Mouse (Mus musculus) erythroid progenitor cell, adult 5-6 weeks (primary cell): ENCODE results near the gene Rsbn1l. TPM values are rescaled to one million over a fixed set of nuclear protein-coding genes. Genes with fewer than 3 reads are reported as not detected.

Source experiments
- ATAC-seq: replicated peaks from 2 replicates; pipeline ENCODE4 v1.8.0; 2016; ENCODE audit warnings: moderate number of reproducible peaks, mild to moderate bottlenecking, moderate TSS enrichment, inconsistent platforms; ENCODE audit not compliant: poor library complexity, low FRiP score, severe bottlenecking
- total RNA-seq, 2 experiments: library from RNA; stranded (forward) in 1 of 2; stranded (reverse) in 1 of 2; fragments of 150-400 nt in 1 of 2; fragments of 186-747, 209-891 nt in 1 of 2; gene quantifications; 2 replicates each; pipeline versions ENCODE4 v1.2.3 to v1.2.4; 2015 to 2017; ENCODE audit warnings: low replicate concordance in 2 of 2

Gene Rsbn1l
- total RNA-seq (2015; ENCODE audit: low replicate concordance): 47.2 and 60.4 TPM in 2 replicates
- 51.8 and 72.5 TPM in 2 replicates for total RNA-seq (2017; ENCODE audit: low replicate concordance)

DNA sequence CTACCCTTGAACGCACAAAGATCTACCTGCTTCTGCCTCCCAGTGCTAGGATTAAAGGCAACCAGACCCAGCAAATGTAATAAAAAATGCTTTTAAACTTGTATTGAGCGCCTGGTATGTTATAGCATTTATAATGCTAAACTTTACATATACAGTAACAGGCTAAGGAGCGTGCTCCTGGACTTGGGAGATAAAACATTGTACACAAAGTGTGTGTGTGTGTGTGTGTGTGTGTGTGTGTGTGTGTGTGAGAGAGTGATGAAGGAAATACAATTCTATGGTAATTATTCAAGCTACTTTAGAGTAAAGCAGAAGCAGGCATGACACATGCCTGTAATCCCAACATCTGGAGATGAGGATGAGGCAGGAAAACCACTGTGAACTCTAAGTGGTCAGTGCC lies at the start of gene Rsbn1l:
TSS of gene Rsbn1l (minus strand) at position 101 of the 400 bp plus-strand sequence.
- ATAC-seq: no peak

DNA sequence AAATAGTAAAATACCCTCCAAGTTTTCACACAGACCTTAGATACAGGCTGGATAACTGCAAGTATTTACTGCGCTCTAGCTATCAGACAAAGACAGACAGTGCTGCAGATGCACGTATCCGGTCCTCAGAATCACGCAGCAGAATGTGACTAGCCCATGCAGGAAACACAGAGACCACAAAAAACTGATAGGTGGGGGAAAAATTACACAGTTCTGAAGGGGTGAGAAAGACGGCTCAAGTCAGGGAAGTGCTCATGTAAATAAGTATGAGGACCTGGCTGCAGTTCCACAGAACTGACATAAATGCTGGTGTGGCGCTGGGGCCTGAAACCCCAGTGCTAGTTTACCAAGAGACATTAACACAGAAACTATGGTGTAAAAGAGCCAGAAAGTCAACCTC lies 46.5 kb upstream of the Rsbn1l start:
- 0 out of 2 replicates have a peak, but pooled peaks have one; percentile 55 for ATAC-seq

DNA sequence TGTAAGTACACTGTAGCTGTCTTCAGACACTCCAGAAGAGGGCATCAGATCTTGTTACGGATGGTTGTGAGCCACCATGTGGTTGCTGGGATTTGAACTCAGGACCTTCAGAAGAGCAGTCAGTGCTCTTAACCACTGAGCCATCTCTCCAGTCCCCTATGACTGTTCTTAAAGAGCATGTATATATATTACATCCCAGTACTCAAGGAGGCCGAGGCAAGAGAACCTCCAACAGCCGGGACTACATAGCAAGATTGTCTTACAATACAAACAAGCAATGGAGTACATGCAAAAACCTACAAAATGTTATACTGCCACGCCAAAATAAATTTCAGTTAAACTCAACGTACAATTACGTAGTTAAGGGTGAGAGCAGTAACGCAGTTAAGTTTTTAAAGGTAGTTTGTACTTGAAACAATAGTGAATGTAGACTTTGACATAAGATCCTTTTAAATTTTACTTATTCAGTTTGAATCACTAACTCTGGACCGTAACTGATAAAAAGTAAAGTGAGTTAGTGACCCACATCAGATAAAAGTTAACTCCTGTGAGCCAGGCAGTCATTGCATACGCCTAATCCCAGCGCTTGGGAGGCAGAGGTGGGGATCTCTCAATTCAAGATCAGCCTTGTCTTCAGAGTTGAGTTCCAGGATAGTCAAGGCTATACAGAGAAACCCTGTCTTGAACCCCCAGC lies 45.6 kb upstream of the Rsbn1l start:
- no peak for ATAC-seq

DNA sequence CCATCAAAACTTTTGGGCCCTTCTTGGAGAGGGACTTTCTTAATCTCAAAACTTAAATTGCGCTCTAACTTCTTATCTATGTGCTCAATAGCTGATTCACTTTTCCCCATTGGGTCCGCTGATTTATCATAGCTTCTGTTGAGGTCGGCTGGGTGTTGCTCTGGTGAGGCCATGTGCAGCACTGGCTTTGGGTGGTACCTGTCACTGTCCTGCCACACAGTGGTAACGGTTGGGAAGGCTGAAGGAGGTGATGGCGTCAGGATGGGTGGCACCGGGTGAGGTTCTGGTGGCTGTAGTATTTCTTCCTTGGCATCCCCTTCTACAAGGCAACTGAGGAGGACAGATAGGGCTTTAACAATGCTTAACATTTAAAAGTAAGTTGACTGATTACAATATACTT lies 42.2 kb upstream of the Rsbn1l start:
- peak; percentile 58 for ATAC-seq

DNA sequence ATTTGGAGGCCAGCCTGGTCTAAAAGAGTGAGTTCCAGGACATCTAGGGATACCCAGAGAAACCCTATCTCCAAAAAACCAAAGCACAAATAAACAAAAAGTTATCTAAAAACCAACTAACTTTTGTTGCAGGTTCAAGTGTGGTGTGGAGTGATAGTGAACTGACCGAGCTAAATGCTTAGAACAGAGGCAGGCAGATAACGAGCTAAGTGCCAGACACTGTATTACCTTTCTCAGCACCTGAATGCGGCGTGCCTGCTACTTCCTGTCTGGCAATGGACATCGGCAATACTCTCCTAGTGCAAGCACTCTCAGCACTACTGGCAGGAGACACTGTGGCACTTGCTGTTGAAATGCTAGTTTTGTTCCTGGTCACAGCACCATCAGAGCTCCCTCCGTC lies 41.4 kb upstream of the Rsbn1l start:
- ATAC-seq: 0 out of 2 replicates have a peak, but pooled peaks have one; percentile 20

DNA sequence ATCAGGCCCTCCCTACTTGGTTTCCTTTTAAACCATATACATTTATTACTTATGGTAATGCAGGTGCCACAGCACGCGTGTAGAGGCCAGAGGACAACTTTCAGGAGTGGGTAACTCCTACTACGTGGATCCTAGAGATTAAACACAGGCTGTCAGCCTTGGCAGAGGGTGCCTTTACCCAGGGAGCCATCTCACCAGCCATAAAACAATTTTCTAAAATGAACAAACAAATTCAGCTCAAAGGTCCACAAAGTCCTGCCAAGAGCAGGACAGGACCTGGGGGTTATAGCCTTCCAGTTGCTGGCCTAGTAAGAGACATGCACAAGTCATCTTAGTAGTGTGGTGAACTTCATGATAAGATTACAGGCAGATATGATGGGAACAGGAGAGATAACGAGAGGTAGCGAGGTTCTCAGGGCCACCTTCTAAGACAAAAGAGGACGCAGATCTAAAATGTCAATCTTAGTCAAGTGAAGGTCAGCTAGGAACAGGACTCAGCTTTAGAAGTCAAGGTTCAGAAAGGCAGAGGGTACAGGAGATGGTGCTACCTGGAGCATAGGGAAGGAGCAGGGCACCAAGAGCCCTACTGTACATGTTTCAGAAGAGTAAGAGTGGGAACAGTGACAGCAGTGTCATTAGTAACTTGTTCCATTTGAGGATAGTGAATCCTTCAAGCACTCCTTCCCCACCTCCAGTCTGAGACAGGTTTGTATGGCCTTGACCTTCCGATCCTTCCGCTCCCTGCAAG lies 34.0 kb upstream of the Rsbn1l start:
- ATAC-seq: no peak

DNA sequence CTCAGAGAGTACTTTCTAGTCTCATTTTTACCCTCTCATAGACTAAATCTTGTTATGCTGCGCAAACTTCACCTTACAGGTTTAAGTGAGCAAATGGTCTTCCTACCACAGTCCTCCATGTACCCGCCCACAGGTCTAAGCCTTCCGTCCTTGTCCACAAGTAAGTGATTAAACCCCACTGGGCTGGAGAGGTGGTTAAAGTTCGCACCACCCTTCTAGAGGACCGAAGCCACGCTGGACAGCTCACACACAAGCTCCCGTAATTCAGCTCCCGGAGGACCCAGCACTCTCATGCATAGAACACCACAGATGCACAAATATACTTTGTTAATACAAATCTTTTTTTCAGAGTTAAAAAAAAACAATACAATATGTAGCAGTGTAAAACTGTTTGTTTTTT lies 30.1 kb upstream of the Rsbn1l start:
- ATAC-seq: no peak

DNA sequence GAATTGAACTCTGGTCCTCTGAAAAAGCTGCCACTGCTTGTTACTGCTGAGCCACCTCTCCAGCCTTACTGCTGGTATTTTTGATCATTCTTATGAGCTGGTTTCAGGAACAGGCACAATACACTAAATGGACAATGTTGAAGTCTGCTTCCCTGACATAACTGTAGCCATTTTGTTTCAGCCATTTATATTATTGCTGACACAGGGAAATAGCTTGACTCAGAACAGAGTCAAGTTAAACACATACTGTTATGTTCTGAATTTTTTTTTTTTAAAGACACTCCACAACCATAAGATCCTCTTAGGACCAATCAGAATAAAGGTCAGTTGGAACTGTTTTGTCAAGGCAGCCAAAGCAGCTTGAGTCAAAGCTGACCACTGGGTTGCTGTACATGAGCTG lies 27.3 kb upstream of the Rsbn1l start:
- no peak for ATAC-seq

DNA sequence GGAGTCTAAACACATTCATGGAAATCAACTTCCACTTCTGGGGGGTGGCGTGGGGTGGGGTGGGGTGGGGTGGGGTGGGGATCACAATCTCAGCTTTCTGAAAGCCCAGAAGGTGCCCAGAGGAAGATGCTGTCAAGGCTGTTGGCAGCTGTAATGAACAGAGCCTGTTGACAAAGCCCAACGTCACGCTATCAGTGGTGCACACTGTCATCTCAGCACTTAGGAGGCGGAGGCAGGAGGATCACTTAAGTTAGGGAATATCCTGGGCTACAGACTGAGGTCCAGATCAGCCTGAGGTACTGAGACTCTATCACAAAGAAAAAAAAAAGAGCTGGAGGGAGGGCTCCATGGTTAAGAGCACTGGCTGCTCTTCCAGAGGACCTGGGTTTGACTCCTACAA lies 18.5 kb upstream of the Rsbn1l start:
- no peak for ATAC-seq

DNA sequence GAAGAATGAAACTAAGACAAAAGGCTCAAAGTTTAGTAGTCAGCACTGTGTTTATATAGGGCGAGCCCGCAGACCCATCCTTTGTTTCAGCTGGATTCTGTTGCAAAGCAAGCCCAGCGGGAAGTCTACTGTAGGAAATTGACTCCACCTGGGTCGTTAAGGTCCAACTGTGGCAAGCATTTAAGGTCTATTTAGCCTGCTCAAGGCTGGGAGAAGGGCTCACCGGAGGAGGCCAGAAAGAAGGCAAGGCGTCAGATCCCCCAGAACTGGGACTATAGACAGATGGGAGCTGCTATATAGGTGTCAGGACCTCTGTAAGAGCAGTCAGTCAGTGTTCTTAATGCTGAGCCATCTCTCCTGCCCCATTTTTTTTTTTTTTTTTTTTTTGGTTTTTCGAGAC lies 17.8 kb upstream of the Rsbn1l start:
- ATAC-seq: no peak

DNA sequence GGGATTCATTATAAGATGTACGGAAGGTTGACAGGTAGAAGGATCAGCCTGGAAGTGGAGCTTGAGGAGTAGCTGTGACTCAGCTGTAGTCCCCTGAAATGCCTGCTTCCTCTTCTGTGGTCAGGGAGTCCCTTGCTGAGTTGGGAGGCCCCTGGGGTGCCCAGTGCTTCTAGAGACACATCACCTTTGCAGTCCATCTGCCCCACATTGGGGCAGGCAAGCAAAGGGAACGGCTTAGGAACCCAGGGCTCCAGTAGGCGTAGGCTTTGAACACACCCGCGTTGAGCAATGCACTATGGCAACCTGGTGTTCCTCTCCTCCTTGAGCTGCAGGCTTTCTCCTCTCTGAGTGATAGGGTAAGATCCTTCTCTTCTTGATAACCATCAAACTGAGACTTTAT lies 16.9 kb upstream of the Rsbn1l start:
- ATAC-seq: no peak

DNA sequence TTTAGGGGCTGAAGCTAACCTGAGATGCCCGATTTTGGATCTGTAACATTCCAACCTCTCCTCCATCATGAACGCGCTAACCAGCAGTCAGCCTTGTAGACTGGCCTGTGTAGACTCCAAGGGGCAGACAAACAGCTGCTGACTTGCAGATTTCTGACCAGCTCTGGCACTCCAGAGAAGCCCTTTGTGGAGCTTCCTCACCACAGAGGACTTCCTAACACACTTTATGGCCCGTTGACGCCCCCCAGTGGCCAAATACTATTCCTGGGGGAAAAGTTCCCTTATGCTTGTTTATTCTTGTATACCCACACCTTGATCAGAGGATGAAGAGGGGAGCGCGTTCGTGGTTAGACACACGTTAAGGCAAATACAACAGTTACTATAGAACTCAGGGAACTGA lies 12.8 kb upstream of the Rsbn1l start:
- ATAC-seq: no peak

DNA sequence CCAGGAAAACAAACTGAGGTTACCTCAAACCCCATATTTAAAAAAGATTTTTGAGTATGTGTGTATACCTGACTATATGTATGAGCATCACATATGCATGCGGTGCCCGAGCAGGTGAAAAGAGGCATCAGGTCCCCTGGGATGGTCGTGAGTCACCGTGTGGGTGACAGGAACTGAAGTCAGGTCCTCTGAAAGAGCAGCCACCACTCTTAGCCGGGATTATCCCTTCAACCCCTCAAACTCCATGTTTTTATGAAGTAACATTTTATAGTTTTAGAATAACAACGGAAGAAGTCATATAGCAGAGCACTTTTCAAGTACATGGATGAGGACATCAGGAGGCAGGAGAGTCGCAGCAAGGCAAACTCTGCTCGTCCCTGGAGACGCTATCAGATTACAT lies 12.3 kb upstream of the Rsbn1l start:
- no peak for ATAC-seq

DNA sequence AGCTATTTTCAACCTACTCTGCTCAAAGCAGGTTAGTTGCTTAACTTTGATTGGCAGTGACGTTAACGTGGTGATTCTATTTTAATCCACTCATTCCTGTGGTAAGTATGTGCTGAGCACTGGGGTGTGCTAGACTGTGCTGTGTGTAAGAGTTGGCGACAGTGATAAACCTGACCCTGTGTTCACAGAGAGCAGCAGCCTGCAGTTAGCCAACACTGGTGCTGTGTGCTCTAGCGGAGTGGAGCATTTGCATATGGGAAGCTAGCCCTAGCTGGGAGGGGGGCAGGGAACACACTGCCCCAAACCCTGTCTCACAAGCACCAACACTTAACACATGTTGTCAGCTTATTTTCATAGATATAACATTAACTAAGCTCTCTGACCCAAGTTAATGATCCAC lies 11.7 kb upstream of the Rsbn1l start:
- no peak for ATAC-seq

DNA sequence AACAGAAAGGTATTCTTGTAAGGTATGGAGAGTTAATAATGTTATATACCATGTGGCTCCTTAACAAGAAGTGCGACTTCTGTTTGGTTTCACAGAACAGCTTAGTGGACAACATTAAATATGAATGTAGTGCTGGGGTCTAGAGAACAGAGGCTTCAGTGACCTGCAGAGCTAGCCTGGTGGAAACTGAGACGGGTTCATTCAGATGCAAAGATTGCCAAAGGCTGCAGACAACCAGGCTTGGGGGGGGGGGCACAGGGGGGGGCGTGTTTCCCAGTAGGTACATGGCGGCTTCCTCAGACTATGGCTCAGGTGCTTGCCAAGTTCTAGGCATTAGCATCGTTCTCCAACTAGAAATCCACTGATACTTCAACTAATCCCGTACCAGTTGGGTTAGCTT lies 8.2 kb upstream of the Rsbn1l start:
- ATAC-seq: no peak

DNA sequence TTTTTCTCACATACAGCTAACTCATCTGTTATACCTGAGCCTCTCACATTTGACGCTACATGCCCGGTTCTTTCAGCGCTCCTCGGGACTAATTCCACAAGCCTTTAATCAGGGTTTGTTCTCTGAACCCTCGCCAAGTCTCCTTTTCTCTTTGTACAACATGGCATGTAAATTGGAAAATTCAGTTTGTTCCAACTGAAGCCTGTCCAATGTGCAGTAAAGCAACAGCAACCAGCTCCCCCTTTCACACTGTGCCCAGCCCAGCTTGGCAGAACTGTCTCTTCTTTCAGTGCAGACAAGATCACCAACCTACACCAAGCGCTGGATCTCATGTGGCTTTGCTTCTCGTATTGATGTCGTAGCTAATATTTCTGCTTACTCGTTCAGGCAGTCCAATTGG lies 7.1 kb upstream of the Rsbn1l start:
- no peak for ATAC-seq

DNA sequence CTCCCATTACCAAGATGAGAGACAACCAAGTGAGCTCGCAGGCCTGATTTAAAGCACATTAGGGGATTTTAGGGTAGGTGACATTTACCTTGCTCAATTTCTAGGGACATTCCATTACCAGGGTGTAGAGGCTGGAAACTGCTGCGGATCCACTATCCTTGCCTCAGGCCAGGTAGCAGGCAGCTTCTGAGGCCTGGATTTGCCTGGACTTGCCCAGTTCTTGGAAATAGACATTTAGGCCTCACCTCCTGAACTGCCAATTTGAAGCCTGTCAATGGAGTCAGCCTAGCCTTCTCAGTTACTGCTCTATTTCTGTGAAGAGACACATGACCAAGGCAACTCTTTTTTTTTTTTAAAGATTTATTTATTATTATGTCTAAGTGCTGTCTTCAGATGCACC lies 4.7 kb upstream of the Rsbn1l start:
- ATAC-seq: no peak

DNA sequence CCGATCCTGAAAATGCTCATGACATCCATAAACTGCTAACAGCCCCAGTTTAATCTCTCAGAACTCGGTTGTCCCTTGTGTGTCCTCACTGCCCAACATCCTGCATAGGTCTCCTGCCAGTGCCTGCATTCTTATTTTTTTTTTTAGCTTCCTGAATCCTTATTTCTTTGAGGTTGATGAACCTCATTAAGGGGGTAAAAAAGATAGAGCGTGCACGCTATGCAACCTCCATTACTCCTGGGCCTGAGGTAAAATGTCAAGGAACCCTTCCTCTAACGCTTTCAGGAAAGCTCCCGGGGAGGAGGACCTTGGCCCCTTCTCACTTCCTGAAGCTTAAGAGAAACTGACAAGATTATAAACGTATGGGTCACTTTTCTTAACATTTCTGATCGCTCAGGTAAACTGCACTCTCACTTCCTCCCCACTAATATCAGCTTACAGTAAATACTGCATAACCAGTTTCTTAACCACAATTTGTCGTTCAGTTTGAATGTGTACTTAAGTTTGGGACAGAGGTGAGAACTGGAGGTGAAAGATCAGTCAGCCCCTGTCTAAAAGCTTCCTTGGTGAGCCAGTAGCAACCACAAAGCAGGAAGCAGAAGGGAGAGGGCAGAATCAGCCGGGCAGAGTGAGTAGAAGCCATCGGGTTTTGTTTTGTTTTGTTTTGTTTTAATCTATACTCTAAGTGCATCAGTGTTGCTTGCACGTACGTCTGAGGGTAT lies 923 bp downstream of the Rsbn1l start:
- ATAC-seq: no peak

DNA sequence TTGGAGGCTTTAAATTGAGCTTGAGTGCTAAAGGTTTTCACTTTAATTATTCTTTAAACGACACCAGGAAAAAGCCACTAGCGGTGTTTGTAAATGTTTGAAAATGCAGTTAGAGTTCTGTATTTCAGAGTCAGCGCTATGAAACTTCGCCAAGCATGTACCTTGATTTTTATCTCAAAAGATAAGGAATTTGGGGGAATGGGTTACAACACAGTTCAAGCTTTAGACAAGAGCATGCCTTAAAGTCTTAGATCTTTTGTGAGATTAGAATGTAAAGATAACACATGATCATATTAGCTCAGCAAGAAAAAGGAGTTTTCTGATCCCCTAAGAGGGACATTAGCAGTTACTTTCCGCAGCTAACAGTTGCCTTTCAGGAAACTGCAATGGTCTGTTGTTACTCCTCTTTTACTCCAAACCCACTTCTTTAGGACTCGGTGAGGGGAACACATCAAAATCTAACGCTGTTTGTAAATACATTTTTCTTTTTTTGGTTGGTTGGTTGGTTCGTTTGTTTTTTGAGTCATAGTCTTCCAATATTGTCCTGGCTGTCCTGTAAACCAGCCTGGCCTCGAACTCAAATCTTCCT lies 3.8 kb downstream of the Rsbn1l start:
- ATAC-seq: no peak

DNA sequence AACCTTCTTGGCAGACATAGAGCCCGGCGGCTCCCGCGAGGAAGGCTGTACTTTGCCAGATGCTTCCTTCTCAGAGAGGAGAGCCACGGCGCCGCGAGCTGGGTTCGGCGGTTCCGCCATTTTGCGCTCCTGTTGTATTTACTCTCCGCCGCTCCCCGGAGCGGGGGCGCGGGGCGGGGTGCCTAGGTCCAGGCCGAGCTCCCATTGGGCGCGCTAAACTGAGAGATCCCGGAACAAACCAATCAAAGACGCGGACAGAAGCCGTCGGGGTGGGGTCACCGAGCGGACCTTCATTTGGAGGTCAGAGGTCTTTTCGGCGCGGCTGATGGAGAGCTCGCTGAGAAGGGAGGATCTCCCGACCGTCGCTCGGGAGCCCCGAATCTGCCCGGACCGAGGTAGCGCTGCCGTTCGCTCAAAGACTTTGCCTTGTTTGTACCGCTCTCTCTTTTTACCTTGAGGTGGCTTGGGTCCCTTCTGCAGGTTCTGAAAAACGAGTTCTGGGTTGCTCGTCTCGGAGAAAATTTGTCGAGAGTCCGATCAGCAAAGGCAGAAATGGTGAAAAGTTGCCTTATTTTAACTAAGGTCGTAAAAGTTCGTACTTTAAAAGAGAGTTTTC lies 4.4 kb downstream of the Rsbn1l start:
- ATAC-seq: peak; percentile 95
